Mouse (Mus musculus) cerebellum, adult (tissue): ENCODE results near the gene Grin2c.

ENCODE experiments used
- ATAC-seq: cut with Nextera tagmentation; 2 replicates; pipeline ENCODE4 v1.9.2; 2017; ENCODE audit warnings: mild to moderate bottlenecking, moderate library complexity, mixed read lengths; ENCODE audit not compliant: insufficient number of reproducible peaks, low FRiP score, low TSS enrichment

The Grin2c gene

DNA sequence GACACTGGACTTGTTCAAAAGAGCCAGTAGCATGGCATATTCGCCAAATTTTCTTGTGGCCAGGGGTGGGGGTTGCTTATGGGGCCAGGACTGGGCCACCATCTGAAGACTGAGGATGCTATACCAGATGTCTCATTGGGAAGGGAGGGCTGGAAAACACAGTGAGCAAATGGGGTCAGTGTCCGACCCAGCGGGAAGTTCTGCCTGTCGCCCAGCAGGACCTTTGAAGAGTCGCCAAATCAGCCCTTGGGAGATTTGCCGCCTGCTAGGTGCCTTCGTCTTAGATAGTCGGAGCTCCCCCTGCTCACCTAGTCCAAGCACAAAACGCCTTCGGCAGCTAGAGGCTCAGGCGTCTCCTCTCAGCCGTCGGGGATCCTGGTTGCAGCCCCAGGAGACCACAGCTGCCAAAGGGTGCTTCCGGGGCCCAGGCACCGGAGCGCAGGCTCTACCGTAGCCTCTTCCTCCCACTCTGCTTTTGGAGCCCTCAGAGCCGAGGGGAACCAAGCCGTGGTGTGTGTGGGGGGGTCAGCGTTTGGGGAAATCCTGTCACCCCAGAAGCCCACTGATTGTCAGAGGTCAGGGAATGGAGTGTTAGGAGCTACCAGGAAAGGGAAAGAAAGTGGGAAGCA is 1.2 kb downstream of the Grin2c start:
- no peak for ATAC-seq

DNA sequence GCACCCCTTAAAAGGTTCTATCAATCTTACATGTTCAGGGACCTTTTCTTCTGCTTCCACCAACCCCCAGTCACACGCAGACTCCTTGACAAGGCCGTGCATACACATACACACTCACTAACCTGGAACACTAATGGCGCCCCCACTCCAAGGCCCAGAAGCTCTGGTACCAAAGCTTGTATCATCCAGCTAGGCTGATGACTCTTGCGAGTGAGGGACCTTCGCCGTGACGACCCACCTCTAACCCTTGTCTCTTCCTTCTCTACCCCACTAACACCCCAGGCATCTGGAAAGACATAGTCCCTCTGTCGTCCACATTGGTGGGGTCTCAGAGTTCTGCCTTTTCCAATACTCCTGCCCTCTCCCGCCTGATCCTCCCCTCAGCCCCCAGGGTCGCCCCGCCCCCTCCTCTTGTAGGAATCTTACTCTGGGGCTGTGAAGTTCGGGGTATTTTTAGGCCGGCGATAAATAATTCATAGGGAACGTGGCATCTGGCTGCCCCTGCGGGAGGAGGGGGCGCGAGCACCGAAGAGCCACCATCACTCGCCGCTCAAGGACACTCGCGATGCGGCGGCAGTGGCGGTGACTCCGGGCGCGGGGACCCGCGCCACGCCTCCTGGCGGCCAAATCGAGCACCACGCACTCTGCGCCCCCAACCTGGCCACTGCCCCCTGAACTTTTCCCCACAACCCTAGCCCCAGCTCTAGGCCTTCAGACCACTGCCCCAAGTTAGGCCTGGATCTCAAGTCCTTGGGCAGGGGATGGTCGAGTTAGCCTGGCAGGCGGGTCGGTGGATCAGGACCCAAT is 2.0 kb downstream of the Grin2c start:
- no peak for ATAC-seq

DNA sequence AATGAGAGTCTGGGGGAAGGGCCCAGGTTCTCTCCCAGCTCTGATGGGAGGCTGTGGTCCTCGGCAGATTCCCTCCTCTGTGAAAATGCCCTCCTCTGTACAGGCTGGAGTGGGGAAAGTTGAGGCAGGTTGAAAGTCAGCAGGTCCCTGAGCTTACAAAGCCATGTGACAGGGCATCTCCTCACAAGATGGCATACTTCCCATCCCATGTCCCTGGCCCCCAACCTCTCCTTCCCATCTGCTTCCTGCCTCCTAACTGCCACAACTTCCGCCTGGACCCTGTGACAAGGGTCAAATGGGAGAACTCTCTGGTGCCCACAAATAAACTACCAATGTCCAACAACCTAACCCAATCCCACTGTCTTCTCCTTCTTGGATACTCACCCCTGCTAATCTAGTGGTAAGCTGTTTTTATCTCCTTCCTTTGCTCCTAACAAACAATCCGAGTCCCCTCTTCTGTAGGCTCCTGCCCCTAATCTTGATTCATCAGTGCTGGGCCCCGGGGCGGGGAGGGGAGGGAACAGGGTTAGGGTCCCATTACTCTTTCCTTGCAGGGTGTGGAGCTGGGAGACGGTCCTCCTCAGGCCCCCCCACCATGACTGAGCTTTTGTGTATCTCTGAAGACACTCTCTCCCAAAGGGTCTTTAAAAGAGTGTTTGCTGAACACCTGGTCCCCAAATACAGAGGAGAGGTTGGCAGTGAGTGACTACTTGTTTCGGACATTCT is 2.7 kb downstream of the Grin2c start:
- ATAC-seq = no peak

DNA sequence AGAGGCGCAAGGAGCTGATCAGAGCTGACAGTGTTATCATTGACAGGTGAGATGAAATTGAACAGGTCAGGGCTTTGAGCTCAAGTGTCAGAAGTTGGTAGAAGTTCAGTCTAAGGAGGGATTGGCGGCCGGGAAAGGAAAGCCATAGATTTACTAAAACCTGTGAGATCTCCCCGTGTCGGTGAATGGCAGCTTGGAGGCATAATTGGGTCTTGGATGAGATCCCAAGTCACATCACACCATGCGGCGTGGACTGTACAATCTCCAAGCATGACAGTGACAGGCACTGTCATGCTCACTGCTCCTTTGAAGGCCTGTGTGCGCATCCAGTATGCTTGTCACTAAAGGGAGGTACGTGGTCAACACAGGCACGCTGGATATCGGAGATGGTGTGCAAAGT is 4.1 kb downstream of the Grin2c start:
- ATAC-seq = no peak

DNA sequence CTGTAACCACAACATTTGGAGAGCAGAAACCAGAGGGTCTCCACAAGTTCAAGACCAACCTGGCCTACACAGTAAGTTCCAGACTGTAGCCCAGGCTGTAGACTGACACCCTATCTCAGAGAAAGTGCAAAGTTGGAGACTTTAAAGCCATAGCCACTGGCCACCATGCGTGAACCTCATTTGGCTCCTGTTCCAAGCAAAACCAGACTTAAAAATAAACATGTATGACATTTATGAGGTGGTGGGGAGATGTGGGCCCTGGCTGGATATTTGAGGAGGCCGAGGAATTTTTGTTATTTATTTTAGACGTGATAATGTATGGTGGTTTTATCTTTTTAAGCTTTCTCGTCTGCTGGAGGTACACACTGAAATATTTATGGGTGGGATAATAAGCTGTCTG is 7.9 kb downstream of the Grin2c start:
- ATAC-seq = no peak

DNA sequence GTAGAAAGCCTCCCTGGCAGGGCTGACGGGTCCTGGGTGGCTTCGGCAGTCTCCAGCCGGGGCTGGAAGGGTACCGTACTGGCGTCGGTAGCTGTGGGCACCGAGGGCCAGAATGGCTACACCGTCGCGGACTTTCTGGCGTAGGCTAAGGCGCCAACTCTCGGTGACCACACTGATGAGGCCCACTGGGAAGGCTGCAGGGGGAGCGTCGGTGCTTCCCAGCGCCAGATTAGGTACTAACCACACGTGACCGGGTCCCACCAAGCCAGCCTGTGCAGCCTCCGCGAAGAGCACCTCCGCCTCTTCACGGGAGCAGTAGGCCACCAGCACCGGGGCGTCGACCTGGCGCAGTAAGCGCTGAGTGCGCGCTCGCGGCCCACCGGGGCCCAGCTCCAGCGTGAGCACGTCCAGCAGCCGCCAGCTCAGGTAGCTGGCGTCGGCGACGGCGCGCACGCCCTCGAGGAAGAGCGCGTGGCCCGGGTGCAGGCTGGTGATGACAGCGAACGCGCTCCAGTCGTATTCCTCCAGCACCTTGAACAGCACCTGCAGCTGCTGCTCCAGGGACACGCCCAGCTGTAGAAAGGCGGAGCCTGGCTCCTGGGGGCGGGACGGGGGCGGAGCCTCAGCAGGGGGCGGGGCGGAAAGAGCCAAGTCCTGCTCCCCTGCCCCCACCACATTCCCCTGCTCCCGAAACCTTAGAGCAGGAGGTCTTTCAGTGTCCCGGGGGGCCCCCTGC is 9.1 kb downstream of the Grin2c start:
- ATAC-seq = no peak

DNA sequence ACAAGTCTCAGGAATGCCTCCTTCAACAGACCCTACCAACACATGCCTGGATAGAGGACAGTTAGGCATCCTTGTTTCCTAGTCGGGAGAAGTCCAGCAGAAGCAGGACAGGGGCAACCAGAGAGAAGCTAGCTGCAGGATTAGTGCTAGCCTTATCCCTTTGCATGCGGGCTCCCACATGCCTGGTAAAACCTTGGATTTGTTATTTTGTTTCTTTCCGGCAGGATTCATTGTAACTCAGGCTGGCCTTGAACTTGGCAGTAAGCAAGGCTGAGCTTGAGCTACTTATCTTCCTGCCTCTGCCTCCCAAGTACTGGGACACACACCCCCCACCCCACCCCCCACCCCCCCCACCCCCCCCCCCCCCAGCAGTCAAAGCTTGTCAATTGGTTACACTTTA is 15.8 kb downstream of the Grin2c start:
- ATAC-seq = no peak

DNA sequence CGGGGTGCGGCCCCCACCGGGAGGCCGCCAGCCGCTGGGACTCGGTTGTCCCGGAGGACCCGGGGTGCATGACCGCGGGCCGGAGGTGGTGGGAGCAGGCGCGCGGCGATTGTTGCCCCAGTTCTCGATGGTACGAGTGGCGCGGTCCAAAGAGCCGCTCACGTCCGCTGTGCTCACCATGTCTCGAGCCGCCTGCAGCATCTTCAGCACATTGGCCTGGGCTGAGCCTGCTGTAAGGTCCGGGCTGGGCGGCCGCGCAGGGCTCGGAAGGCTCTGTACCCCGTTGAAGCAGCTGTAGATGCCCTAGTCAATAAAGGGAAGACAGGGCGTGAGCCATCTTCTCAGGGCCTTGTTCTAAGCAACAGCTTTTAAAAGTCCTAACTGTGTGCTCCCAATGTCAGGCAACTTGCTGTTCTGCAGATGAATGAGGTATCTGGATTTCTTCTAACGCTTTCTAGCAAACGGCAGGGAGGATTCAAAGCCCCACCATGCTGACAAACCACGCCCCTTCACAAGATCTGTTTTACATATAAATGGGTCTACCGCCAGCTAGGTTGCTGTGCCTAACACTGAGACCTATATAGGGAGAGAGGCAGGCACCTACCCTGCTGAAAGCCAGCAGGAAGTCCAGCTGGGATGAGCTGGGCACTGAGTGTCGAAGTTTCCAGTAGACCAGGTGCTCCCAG is 16.5 kb downstream of the Grin2c start:
- ATAC-seq = no peak

DNA sequence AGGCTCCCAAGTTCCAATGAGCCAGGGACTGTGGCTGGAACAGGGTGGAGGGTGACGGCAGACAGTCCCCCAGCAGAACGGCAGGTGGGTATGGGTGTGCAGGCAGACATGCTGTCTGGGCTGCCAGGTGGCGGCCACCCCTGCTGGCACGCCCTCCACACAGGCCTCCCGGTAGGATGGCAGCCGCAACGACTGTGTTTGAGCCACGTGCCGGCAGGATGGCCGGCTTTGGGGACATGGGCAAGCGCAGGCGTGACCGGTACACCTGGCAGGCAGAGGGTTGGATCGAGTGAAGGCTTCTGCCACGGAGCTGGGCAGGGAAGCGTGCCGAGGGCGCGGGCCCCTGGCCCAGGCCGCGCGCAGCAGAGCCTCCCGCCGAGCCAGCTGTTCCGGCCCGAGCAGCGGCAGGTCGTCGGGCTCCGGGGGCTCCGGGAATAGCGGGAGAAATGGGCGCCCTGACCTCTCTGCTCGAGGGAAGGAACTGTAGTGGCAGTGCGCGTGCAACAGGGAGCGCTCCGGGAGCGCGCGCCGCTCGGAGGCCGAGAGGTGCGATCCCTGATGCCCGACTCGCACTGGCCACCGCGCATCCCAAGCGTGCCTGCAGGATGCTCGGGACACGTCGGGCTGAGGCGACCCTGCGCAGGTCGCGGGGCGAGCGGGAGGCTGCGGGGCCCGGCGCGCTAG is 17.2 kb downstream of the Grin2c start:
- no peak for ATAC-seq

DNA sequence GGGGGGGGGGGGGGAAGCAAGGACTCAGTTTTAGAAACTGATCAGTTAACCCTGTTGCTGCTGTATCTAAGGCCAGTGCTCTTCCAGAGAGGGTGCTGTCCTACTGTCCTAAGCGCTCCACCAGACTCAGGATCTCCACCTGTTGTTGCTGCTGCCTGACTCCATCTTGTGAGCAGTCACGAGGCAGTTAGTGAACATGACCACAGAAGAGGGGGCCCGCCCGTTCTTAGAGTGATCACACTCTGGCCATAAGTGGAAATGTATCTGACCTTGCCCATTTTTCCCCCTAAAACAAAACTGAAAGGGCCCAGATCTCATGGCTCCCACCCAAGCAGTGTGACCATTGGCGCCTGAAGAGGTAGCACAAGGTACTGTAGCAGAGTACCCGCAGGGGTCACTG is 19.1 kb downstream of the Grin2c start:
- ATAC-seq = no peak

DNA sequence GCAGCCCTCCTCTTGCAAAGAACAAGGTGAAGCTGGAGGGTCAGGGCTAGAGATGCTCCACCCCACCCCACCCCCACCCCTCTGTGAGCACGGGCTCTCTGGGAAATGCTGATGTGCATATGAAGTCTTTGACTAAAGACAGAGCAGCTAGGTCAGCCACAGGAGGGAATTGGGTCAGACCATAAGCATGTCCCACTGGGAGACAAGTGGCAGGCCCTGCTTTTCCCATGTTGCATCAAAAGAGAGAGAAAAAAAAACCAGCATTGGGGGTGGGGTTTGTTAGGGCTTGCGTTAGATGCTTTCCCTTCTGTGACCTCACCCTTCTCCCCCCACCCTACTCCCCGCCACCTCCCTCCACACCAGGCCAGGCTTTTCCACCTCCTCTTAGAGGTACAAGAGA is 19.8 kb downstream of the Grin2c start:
- ATAC-seq = no peak

DNA sequence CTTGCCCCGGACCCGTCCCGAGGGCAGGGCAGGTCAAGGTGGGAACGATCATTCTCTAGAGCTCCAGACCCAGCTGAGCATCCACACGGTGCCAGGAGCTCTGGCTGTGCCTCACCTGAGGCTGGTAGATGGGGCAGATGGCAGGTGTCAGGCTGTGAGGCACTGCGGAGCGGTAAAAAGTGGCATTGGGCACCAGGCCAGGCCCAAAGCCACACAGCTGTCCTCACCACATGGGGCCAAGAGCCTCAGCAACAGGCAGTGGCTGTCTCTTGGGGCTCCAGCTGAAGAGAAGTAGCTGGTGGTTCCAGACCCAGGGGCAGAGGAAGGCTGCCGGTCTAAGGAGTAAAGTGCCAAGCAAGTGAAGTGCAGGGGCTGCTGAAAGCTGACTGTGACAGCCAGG is 20.7 kb downstream of the Grin2c start:
- no peak; the same call in 1 of the 2 replicates for ATAC-seq

DNA sequence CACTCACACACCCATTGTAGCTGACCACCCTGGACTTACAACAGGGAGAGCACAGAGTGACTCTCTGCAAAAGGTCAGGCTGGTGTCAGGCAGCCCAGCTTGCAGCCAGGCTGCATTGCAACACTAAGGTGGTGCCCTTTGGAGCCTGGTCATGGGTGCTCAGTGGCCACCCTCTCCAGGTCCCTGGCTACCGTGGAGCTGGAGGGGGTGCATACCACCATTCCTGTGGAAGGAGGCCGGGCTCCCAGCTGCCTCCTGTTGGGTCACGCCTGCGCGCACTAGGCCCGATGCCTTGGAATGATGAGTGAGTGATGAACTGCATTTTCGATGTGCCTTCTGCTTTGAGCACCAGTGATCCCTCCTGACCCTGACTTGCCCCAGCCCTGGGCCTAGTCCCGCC is 22.2 kb downstream of the Grin2c start:
- no peak for ATAC-seq

DNA sequence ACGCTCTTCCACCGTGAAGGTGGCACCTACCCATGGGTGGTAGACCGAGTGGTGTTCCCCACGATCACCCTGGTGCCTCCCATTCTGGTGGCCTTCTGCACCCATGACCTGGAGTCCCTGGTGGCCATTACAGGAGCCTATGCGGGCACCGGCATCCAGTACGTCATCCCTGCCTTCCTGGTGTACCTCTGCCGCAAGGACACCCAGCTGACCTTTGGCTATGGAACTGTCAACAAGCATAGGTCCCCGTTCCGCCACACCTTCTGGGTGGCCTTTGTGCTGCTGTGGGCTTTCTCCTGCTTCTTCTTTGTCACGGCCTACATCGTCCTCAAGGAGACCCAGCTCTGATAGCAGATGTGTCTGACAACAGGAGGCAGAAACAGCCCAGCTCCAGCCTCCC is 23.3 kb downstream of the Grin2c start:
- ATAC-seq = no peak

DNA sequence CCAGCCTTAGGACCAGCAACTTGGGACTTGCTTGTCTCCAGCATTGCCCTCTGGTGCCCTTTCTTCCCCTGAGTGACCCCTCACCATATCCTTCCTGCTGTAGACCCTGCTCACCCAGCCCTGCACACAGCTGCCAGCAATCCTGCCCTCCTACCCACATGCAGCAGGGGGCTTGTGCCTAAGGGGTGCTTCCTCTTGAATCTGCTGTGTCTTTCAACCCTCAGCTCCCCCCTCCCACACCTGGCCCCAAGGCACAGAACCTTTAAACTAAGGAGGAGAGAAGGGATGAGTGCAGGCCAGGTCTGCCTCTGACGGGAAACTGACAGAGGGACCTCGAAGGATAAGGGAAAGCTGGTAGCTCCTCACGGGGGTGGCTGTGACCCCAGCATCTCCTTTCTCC is 24.3 kb downstream of the Grin2c start:
- no peak for ATAC-seq

DNA sequence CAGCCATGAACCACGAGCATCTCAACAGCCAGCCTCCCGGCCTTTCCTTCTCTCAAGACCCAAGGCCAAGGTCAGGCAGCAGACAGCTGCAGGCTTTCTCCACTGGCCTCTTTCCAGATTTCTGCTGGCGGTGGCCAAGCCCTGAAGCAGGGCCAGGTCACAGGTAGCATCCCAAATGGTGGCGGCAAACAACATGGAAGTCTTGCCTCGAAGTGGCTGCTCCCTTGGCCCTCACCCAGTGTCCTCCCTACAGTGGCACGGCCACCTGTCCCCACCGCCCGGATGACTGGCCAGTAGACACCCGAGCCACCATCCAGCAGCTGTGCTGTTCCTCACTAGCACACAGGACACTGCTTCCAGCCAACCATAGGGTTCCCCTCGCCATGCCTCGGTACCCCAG is 25.6 kb downstream of the Grin2c start:
- no peak for ATAC-seq

DNA sequence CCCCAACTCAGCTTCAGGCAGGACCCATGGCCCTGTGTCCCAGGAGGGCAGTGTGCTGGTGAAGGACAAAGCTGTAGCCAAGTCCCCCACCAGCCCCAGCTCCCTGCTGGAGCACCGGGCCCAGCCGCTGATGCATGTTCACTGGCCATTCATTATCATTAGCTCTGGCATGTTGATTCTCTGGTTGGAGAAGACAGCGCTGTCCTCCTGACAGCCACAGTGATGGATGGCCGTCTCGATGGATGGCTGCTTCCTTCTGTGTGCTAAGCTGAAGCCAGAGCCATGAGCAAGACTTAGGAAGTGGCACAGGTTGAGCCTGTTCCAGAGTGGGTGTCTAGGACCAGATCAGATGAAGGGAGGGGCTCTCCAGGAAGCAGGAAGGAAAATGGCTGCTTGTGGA is 30.5 kb downstream of the Grin2c start:
- no peak for ATAC-seq

DNA sequence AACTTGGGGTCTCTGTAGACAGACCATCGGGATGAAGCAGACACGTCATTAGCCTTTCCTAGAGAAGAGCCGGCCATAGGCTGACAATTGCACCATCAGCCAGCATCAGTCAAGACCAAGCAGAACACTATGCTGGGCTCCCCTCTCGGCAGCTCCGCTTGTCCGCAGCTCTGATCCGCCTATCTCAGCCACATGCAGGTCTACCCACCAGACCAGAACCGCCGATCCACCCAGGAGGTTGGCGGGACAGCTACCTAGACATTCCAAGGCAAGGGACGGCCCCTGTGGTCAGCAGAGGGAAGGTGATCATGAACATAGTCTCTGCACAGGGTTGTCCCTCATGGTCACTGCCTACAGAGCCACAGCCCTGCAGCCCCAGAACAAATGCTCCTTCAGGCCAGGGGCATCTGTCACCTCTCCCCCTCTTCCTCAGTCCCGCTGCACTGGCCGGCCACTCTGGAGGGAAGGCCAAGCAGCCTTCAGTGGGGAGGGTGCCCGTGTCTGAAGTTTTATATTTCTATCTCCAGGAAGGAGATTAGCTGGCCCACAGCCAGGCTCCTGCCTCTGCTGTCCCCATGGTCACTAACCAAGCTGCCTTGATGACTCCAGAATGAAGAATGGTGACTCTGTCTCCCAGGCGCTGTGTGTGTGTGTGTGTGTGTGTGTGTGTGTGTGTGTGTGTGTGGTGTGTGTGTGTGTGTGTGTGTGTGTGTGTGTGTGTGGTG is 32.6 kb downstream of the Grin2c start:
- ATAC-seq = no peak
